Mouse (Mus musculus): ENCODE measurements around the gene Ran. TPM values are rescaled to one million over a fixed set of nuclear protein-coding genes. Genes with fewer than 3 reads are reported as not detected.

Gene Ran
- polyA plus RNA-seq (2015; fragmentation: Nextera tagmentation; extraction: Ambion mirVana), result 251 and 282 TPM in 2 replicates

GRCm38 (mm10) chr5:129019497-129020299 lies at the start of gene Ran:
TSS of gene Ran (plus strand) at chr5:129020069.

GRCm38 (mm10) chr5:129008412-129008826 lies 11.4 kb upstream of the Ran start, which contains the start of gene Stx2:
TSS of gene Stx2 (minus strand) at chr5:129008574.

Other genes starting within 250 kb of the Ran start
- 2.1 and 3.2 TPM in 2 replicates for gene Rimbp2, start 66.6 kb upstream of the Ran start, polyA plus RNA-seq (2015; fragmentation: Nextera tagmentation; extraction: Ambion mirVana)
- gene Stx2, start 11.5 kb upstream of the Ran start, polyA plus RNA-seq (2015; fragmentation: Nextera tagmentation; extraction: Ambion mirVana), result 31.6 and 32.5 TPM in 2 replicates
- 9.1 and 11.6 TPM in 2 replicates for gene Adgrd1, start 76.7 kb downstream of the Ran start, polyA plus RNA-seq (2015; fragmentation: Nextera tagmentation; extraction: Ambion mirVana)